Mouse (Mus musculus): ENCODE data around the gene Nptx1. TPM values are rescaled to one million over a fixed set of nuclear protein-coding genes. Genes with fewer than 3 reads are reported as not detected.

Gene Nptx1
- polyA plus RNA-seq, 1 experiment from 2014 or later, result 0.66 TPM

DNA sequence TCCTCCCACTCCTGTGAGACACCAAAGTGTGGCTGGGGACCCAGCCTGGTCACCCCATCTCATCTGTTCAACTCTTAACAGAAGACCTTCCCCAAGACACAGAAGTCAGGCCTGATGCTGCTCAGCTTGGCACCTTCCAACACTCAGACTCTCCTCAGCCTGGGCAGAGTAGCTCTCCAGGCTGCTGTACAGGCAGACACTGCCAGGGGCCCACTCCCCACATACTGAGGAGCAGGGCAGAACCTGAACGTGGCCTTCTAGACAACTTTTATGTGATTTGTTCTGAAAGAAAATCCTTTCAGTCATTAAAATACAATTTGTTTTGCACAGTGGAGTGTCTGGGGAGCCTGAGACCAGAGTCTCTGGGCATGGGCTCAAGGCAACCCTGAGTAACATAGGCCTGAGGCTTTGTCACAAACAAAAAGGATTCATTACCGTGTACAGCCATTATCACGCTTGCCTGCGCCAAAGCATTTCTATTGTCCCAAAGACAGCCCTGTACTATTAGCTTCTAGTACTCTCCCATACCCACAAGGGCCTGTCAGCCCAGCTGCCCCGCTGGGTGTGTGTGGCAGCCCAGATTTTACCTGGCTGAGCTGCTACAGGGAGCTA, 38.3 kb downstream of the Nptx1 start:
- Histone ChIP-seq H3K27me3 (replicated peaks) (peaks cover 21% of the 10 kb centered on the region), H3K4me1 (no peaks in the 10 kb centered on the region), H3K27ac (replicated peaks) (no peak overlapping the region), H3K9me3 (no peaks in the 10 kb centered on the region), H3K4me3 (no peak overlapping the region), H3K36me3 (peaks cover 48% of the 10 kb centered on the region), H3K9ac (no peak overlapping the region), H3K4me2 (no peak overlapping the region)
- 72% methylated on average over 5 of the region's 5 CpGs for WGBS
- ATAC-seq (ENCODE audit: extremely low read depth, insufficient number of reproducible peaks, low FRiP score, low TSS enrichment), result 0 out of 2 replicates have a peak, but pooled peaks have one; percentile 17

DNA sequence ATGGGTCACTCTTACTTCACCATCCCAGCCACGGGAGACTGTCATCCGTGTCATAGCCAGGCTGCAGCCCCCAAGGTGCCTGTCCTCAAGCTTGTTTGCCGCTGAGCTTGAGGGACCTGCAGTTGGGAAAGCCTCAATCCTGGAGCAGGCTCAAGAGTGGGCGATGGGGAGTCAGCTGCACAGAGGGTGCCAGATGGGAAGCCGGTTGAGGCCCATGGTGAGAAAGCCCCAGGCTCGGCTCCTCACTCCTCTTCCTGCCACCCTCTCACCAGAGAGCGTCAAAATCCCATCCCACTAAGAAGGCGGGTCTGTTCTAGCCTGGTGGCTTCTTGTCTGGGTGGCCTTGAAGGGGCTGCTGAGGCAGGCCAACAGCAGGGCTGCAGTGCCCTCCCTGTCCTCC, 39.8 kb downstream of the Nptx1 start:
- H3K36me3 ChIP-seq, result peaks cover 58% of the 10 kb centered on the region
- no peak overlapping the region for H3K9ac ChIP-seq
- no peak overlapping the region for H3K4me3 ChIP-seq
- no peak overlapping the region for H3K27ac ChIP-seq (replicated peaks)
- no peak overlapping the region for H3K4me2 ChIP-seq
- no peaks in the 10 kb centered on the region for H3K4me1 ChIP-seq
- 0 out of 2 replicates have a peak, but pooled peaks cover 6% of the 10 kb centered on the region for H3K27me3 ChIP-seq (replicated peaks)
- ATAC-seq (ENCODE audit: extremely low read depth, insufficient number of reproducible peaks, low FRiP score, low TSS enrichment), result no peak
- H3K9me3 ChIP-seq, result no peaks in the 10 kb centered on the region
- 70% methylated on average over 8 of the region's 8 CpGs for WGBS

DNA sequence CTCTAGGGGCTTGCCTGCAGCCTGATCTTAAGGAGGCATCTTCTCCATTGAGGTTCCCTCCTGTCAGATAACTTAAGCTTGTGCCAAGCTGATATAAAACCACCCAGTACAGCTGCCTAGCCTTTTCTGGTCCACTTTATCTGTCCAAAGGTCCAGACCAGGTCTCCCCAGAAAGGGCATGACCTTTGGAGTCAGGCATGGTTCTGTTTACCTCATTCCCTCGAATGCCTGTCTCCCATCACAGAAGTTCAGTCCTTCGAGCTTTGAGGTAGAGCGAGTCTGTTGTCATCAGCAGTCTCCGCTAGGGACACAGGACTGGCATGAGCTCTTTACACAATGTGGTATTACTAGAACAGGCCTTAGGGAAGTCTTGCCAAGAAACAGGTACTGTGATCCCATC, 41.2 kb downstream of the Nptx1 start:
- ATAC-seq (ENCODE audit: extremely low read depth, insufficient number of reproducible peaks, low FRiP score, low TSS enrichment), result no peak
- Histone ChIP-seq H3K9ac (no peak overlapping the region), H3K4me1 (no peaks in the 10 kb centered on the region), H3K9me3 (no peaks in the 10 kb centered on the region), H3K27ac (replicated peaks) (no peak overlapping the region), H3K27me3 (replicated peaks) (no peaks in the 10 kb centered on the region), H3K4me2 (no peak overlapping the region), H3K4me3 (no peak overlapping the region), H3K36me3 (peaks cover 72% of the 10 kb centered on the region)
- WGBS, result 76% methylated on average over 4 of the region's 4 CpGs

DNA sequence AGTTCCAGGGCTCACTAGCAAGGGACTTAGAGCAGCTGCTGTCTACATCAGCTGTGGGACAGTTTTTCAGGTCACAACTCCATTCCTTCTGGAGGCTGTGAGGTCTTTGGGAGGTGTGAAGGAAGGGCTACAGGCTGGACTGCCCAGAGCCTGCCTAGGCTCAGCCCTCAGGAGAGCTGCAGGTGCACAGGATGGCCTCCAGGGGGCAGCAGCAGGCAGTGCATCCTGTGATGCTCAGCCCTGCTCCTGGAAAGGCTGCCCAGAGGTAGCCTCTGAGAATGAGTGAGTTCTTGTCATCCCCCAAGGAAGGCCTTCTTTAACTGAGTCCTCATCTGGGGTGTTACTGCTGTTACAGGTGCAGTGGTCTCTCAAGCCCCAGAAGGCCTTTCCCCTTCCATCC, 43.9 kb downstream of the Nptx1 start:
- H3K4me1 ChIP-seq, result no peaks in the 10 kb centered on the region
- no peak overlapping the region for H3K27ac ChIP-seq (replicated peaks)
- no peaks in the 10 kb centered on the region for H3K9me3 ChIP-seq
- no peak overlapping the region for H3K9ac ChIP-seq
- no peak overlapping the region for H3K4me3 ChIP-seq
- no peak overlapping the region for H3K4me2 ChIP-seq
- no peak for ATAC-seq (ENCODE audit: extremely low read depth, insufficient number of reproducible peaks, low FRiP score, low TSS enrichment)
- peaks cover 92% of the 10 kb centered on the region for H3K36me3 ChIP-seq
- H3K27me3 ChIP-seq (replicated peaks), result no peaks in the 10 kb centered on the region

DNA sequence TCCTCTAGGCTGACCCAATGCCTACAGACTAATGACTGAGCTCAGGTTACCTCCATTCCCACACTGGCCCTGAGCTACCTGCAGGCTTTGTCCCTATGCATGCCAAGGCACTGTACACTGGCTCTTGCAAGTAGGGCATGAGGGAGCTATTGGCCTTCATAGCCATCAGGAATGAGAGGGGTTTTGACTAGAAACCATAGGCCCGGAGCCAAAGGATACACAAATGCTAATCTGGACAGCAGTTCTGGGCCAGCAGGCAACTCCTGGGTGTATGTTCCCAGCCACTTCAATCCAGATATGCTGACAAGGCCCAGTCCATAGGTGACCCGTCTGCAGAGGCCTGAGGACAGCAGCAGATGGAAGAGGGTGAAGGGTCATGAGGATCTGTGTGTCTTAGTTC, 47.5 kb downstream of the Nptx1 start:
- Histone ChIP-seq H3K27me3 (replicated peaks) (no peaks in the 10 kb centered on the region), H3K9ac (no peak overlapping the region), H3K4me1 (no peaks in the 10 kb centered on the region), H3K27ac (replicated peaks) (no peak overlapping the region), H3K9me3 (no peaks in the 10 kb centered on the region), H3K4me2 (no peak overlapping the region), H3K36me3 (peaks cover 91% of the 10 kb centered on the region), H3K4me3 (no peak overlapping the region)
- 76% methylated on average over 2 of the region's 2 CpGs for WGBS
- no peak for ATAC-seq (ENCODE audit: extremely low read depth, insufficient number of reproducible peaks, low FRiP score, low TSS enrichment)

DNA sequence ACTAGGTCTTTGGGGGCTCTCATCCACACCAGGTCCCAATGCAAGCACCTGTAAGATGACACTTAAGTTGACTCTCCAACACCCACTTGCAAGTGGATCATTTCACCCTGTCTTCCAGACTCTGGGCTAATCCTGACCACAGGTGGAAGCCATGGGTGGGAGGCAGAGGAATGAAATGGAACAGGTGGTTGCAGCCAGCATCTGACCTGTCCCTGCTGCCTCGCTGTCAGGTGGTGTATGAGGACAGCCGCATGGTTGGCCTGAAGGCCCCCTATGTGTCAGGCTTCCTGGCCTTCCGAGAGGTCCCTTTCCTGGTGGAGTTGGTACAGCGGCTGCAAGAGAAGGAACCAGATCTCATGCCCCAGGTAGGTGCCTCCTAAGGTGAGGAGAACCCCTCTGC, 48.3 kb downstream of the Nptx1 start:
- no peaks in the 10 kb centered on the region for H3K9me3 ChIP-seq
- ATAC-seq (ENCODE audit: extremely low read depth, insufficient number of reproducible peaks, low FRiP score, low TSS enrichment), result no peak
- H3K9ac ChIP-seq, result no peak overlapping the region
- peaks cover 90% of the 10 kb centered on the region for H3K36me3 ChIP-seq
- no peak overlapping the region for H3K4me3 ChIP-seq
- no peak overlapping the region for H3K4me2 ChIP-seq
- H3K27ac ChIP-seq (replicated peaks), result no peak overlapping the region
- H3K27me3 ChIP-seq (replicated peaks), result no peaks in the 10 kb centered on the region
- H3K4me1 ChIP-seq, result no peaks in the 10 kb centered on the region
- 89% methylated on average over 4 of the region's 4 CpGs for WGBS

DNA sequence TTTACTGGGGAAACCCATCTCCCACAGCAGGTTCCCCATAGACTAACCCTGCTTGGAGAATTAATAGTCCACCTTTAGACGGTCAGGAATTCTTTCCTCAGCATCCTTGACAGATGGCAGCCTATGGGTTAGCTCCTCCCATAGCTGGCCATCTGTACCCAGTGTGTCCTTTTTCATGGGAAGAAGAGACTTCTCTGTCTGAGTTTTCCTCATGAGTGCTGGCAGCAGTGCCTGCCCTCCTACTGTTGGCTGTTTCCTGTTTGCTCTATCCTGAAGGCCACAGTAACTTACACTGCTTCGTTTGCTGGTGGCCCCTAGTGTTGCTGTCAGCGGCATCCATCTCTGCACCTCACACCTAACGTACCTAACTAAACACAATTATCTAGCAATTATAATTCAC, 50.1 kb downstream of the Nptx1 start:
- no peak for ATAC-seq (ENCODE audit: extremely low read depth, insufficient number of reproducible peaks, low FRiP score, low TSS enrichment)
- H3K9me3 ChIP-seq, result no peaks in the 10 kb centered on the region
- peaks cover 85% of the 10 kb centered on the region for H3K36me3 ChIP-seq
- no peaks in the 10 kb centered on the region for H3K27me3 ChIP-seq (replicated peaks)
- H3K4me2 ChIP-seq, result no peak overlapping the region
- H3K4me3 ChIP-seq, result no peak overlapping the region
- no peak overlapping the region for H3K27ac ChIP-seq (replicated peaks)
- 77% methylated on average over 4 of the region's 4 CpGs for WGBS
- H3K4me1 ChIP-seq, result peaks cover 4% of the 10 kb centered on the region; the same call in 1 of the 2 replicates
- H3K9ac ChIP-seq, result no peak overlapping the region

DNA sequence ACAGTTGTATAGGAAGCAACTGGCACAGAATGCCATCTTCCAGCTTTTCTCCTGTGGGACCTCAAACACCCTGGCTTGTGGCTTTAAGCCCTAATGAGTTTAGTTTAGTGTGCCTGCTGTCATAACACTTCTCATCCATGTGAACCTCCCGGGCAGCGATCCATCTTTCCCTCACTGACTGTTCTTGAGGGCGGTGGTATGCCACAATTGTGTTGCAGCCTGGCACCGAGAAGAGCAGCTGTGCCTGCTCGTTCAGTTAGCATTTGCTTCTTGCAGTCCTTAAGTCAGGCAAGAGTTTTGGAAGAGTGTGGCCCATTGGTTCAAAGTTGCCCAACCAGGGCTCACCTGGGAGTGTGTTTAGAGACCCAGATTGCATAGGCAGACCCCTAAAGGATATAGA, 51.4 kb downstream of the Nptx1 start:
- H3K27ac ChIP-seq (replicated peaks), result no peak overlapping the region
- H3K27me3 ChIP-seq (replicated peaks), result no peaks in the 10 kb centered on the region
- H3K9ac ChIP-seq, result no peak overlapping the region
- WGBS, result 87% methylated on average over 5 of the region's 5 CpGs
- H3K4me2 ChIP-seq, result no peak overlapping the region
- H3K4me1 ChIP-seq, result peaks cover 10% of the 10 kb centered on the region
- peaks cover 72% of the 10 kb centered on the region for H3K36me3 ChIP-seq
- no peak overlapping the region for H3K4me3 ChIP-seq
- no peaks in the 10 kb centered on the region for H3K9me3 ChIP-seq
- no peak for ATAC-seq (ENCODE audit: extremely low read depth, insufficient number of reproducible peaks, low FRiP score, low TSS enrichment)

DNA sequence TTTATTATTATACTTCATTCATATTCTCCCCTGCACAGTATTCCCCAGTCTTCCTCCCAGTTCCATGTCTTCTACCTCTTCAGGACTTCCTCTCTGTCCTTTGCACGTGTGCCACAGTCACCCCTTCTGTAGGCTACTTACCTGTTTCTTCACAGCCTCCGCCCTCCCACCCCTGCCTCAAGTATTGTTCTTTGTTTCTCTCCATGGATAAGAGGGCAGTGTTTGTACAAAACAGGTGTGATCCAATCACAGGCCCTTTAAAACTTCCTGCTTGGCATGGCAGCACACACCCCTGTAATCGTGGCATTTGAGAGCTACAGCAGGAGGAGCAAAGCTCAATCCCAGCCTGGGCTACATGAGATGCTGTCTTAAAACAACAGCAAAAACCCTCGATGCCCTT, 54.0 kb downstream of the Nptx1 start:
- 77% methylated on average over 4 of the region's 4 CpGs for WGBS
- H3K4me2 ChIP-seq, result no peak overlapping the region

DNA sequence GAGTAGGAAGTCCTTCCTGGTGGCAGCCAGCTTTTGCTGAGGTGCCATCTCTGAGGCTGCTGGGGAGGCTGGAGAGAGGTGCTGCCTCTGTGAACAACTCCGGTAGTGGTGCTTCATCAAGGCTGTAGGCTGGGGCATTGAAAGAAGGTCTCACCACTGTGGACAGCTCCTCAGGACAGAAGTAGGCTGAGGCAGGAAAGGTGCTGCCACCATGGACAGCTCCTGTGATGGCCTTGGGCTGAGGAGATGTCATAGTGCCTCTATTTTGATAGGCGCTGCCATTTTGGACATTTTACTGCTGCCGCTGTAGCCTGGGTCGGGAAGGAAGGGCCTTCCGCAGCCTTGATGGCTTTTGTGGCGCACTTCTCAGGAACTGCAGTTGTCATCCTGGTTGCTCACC, 54.7 kb downstream of the Nptx1 start:
- Histone ChIP-seq H3K9ac (no peak overlapping the region), H3K4me2 (peak overlapping the region; percentile 85), H3K4me1 (peaks cover 15% of the 10 kb centered on the region), H3K27ac (replicated peaks) (no peak overlapping the region), H3K27me3 (replicated peaks) (peaks cover 8% of the 10 kb centered on the region), H3K36me3 (peaks cover 48% of the 10 kb centered on the region), H3K9me3 (no peaks in the 10 kb centered on the region), H3K4me3 (no peak overlapping the region)
- no peak for ATAC-seq (ENCODE audit: extremely low read depth, insufficient number of reproducible peaks, low FRiP score, low TSS enrichment)
- 90% methylated on average over 6 of the region's 6 CpGs for WGBS

More for the DNA sequence above, 54.0 kb downstream of the Nptx1 start:
- H3K4me1 ChIP-seq, result peaks cover 15% of the 10 kb centered on the region
- ATAC-seq (ENCODE audit: extremely low read depth, insufficient number of reproducible peaks, low FRiP score, low TSS enrichment), result no peak
- H3K9me3 ChIP-seq, result no peaks in the 10 kb centered on the region
- H3K36me3 ChIP-seq, result peaks cover 48% of the 10 kb centered on the region
- H3K27ac ChIP-seq (replicated peaks), result no peak overlapping the region
- peaks cover 8% of the 10 kb centered on the region for H3K27me3 ChIP-seq (replicated peaks)
- no peak overlapping the region for H3K9ac ChIP-seq
- no peak overlapping the region for H3K4me3 ChIP-seq

DNA sequence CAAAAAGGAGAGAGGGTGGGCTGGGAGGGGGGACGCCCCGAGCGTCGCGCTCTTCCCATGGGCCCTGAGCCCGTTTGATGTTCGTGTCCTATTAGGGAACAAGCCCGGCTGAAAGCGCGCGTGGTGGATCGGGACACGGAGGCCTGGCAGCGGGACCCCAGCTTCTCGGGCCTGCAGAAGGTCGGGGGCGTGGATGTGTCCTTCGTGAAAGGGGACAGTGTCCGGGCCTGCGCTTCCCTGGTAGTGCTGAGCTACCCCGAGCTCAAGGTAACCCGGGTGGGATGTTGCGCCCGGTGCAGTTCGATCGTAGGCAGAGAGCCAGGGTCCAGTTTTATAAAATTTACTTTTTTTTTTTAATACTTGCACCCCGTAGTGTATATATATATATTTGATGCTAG, 55.9 kb downstream of the Nptx1 start:
- Histone ChIP-seq H3K4me1 (peaks cover 15% of the 10 kb centered on the region), H3K9ac (peak overlapping the region; percentile 96), H3K27me3 (replicated peaks) (peaks cover 8% of the 10 kb centered on the region), H3K4me3 (peak overlapping the region; percentile 91), H3K27ac (replicated peaks) (peak overlapping the region; percentile 81), H3K4me2 (peak overlapping the region; percentile 85), H3K36me3 (peaks cover 50% of the 10 kb centered on the region), H3K9me3 (no peaks in the 10 kb centered on the region)
- ATAC-seq (ENCODE audit: extremely low read depth, insufficient number of reproducible peaks, low FRiP score, low TSS enrichment), result no peak
- 5% methylated on average over 27 of the region's 27 CpGs for WGBS

DNA sequence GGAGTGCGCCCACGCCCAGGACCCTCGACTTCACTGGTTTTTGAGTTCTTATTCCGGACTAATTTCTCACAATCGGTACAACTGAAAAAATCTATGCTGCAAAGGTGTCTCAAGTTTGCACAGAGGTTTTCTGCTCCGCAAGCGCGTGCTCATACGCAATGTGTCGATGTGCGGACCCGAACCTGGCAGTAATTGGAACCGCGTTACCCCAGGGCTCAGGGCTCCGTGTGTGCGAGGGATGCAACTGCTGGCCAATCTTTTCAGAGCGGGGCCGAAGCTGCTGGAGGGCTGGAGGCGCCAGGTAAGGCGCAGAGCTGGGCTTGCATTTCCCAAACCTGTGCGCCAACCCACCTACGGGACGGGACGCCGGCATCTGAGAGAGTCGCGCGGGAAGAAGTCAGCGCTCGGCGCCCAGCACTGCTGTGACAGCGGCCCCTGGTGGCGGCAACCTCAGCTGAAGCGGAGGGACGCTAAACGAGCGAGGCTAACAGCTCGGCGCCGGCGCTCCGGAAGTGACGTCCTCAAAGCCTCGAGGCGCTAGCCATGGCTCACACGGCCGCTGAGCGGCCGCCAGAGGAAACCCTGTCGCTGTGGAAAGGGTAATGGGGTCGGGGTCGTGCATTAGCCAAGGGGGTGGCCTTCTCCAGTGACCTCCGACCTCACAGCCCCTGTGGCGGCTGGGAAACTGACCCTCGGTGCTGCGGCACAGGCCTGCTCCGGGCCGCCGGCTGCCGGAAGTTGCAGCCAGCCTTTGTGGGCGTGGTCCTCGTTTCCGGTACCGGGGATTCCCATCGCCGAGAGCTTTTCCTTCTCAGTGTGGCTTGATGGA, 56.5 kb downstream of the Nptx1 start, which contains the start of gene Endov:
Gene Endov, plus strand, starts transcription at position 487 of the 829 bp plus-strand sequence.
- H3K4me1 ChIP-seq, result peaks cover 15% of the 10 kb centered on the region
- WGBS, result 1% methylated on average over 66 of the region's 66 CpGs
- H3K9ac ChIP-seq, result peak within 1 kb of the TSS; percentile 96
- peak within 1 kb of the TSS; percentile 91 for H3K4me3 ChIP-seq
- peak; percentile 88 for ATAC-seq (ENCODE audit: extremely low read depth, insufficient number of reproducible peaks, low FRiP score, low TSS enrichment)
- peaks cover 50% of the 10 kb centered on the region for H3K36me3 ChIP-seq
- H3K27me3 ChIP-seq (replicated peaks), result peaks cover 8% of the 10 kb centered on the region
- H3K4me2 ChIP-seq, result peak within 1 kb of the TSS; percentile 85
- H3K27ac ChIP-seq (replicated peaks), result peak within 1 kb of the TSS; percentile 81
- no peaks in the 10 kb centered on the region for H3K9me3 ChIP-seq
